Mouse (Mus musculus) urinary bladder, adult 2 months (tissue): ENCODE measurements around the gene Sult2b1. TPM values are rescaled to one million over a fixed set of nuclear protein-coding genes. Genes with fewer than 3 reads are reported as not detected.
A peak's percentile ranks its signal among the peaks of the same experiment; 100 is the strongest.

Source experiments
- DNase-seq: peaks from one replicate; pipeline ENCODE4 v3.0.0; 2022; ENCODE audit warnings: low spot score
- polyA plus RNA-seq: library from polyadenylated mRNA; depleted of rRNA; stranded (reverse); fragments of >200 nt; gene quantifications from 2 replicates; pipeline ENCODE4 v1.2.3, GENCODE M21; 2012; rRNA removed

Sult2b1 gene
- polyA plus RNA-seq, result 1.3 and 1.5 TPM in 2 replicates

- no peak for DNase-seq
Observed at GRCm38 (mm10) chr7:45784524-45785372, at the start of gene Sult2b1. Gene Sult2b1 (minus strand): TSS chr7:45784669.

GRCm38 (mm10) chr7:45833924-45834323 is 49.5 kb upstream of the Sult2b1 start:
- DNase-seq, result no peak

- DNase-seq, result no peak
Observed at GRCm38 (mm10) chr7:45833148-45833790, 48.8 kb upstream of the Sult2b1 start.

DNA sequence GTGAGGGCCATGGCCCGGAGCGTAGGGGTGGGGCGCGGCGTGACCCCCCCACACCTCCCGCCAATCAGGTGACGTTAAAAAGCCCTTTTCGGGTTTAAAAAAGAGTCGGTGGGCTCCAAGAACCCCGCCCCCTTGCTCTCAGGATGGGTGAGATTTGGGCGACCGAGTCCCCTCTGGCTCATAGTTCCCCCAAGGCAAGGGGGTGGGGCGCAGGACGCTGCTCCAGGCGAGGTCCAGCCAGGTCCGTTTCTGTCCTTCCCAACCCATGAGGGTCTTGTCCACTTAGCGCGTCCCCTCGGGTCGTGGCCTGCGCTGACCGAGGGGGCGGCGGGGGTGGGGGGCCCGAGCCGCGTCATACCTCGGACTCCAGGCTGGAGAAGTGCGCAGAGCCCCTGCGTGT is 48.0 kb upstream of the Sult2b1 start:
- DNase-seq, result no peak

DNA sequence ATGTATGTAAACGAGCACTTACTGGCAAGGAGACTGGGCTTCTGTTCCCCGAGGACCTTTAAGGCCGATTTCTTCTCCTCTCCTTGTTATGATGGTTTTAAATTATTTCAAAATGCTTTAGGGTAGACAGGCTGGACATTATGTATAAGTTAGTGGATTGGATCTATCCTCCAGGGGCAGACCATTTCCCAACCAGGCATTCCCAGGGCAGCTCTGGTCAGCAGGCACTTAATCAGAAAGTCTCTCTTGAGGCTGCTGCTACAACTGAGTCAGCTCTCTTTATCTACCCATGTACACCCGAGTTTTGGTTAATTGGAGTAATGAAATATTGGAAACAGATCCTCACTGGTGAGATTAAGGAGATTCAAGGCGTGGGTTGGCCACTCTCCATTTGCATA is 46.7 kb upstream of the Sult2b1 start:
- DNase-seq, result no peak

DNA sequence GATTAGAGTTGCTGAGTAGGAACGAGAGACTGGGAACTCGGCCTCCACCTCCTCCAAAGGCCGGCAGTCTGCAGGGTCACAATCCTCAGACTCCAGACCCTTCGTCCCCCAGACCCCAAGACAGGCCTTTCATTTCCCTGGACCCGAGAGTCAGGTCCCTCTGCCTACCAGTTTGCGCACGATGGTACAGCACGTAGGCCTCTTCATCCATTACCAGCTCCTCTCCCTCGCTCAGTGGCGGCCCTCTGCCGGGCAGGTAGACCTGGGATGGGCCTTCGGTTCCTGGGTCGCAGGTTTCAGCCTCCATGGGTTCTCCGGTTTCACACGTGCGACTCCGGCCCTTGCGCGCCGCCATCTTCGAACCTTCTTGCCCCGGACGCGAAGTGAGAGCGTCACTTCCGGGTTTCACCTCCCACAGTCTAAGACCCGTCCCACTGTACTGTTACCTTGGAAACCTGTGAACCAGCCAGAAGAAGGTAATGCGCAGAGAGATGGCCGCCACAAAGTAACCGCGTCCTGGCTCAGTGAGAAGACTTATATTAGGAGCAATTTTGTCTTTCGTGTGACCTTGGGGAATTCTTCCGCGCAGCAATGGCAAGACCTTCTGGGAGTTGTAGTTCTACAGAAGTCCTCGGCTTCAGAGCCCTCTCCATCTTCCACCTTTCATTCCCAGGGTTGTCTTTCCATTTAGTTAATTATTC is 46.1 kb upstream of the Sult2b1 start, which contains the start of gene Grwd1:
TSS of gene Grwd1 (minus strand) at position 518 of the 701 bp plus-strand sequence.
- DNase-seq, result peak; percentile 67

GRCm38 (mm10) chr7:45826631-45827030 is 42.2 kb upstream of the Sult2b1 start:
- DNase-seq, result no peak

- DNase-seq, result no peak
Observed at GRCm38 (mm10) chr7:45824598-45824997, 40.1 kb upstream of the Sult2b1 start, which contains the start of gene Kcnj14. Gene Kcnj14 (minus strand): TSS chr7:45824782.

DNA sequence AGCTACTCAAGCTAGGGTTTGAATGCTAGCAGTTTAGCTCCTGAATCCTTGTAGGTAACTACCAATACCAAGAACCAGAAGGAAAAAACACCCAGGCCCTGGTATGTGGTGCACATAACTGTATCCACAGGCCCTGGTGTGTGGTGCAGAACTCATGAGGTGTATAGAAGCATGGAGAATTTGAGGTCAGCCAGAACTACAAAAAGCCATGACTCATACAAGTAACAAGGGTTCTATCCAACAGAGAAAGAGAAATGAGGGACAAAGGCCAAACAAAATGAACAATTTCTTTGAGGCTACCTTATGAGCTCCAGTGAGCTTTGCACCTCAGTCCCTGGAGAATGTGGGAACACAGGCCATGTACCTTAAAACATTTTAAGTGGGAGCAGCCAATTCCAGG is 36.4 kb upstream of the Sult2b1 start:
- no peak for DNase-seq

- no peak for DNase-seq
Observed at GRCm38 (mm10) chr7:45819843-45820242, 35.4 kb upstream of the Sult2b1 start.

DNA sequence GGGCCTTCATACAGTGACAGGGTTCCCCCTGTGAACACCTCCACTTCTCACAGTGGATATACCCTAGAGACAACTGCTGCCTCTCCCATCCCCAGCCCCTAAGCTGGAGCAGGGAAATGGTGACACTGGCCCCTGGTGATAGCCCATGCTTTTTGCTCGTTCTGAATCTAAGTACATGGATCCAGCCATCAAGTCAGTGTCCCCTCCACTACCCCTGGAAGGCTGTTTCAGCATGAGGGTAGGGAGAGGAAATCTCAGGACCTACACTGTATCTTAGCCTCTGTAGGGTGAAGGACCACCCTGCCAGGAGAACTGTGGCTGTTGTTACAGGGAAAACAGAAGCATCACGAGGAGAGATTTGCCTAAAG is 31.5 kb upstream of the Sult2b1 start:
- DNase-seq, result no peak

- no peak for DNase-seq
Observed at GRCm38 (mm10) chr7:45815323-45815983, 31.0 kb upstream of the Sult2b1 start.

GRCm38 (mm10) chr7:45814841-45815240 is 30.4 kb upstream of the Sult2b1 start:
- DNase-seq, result no peak

DNA sequence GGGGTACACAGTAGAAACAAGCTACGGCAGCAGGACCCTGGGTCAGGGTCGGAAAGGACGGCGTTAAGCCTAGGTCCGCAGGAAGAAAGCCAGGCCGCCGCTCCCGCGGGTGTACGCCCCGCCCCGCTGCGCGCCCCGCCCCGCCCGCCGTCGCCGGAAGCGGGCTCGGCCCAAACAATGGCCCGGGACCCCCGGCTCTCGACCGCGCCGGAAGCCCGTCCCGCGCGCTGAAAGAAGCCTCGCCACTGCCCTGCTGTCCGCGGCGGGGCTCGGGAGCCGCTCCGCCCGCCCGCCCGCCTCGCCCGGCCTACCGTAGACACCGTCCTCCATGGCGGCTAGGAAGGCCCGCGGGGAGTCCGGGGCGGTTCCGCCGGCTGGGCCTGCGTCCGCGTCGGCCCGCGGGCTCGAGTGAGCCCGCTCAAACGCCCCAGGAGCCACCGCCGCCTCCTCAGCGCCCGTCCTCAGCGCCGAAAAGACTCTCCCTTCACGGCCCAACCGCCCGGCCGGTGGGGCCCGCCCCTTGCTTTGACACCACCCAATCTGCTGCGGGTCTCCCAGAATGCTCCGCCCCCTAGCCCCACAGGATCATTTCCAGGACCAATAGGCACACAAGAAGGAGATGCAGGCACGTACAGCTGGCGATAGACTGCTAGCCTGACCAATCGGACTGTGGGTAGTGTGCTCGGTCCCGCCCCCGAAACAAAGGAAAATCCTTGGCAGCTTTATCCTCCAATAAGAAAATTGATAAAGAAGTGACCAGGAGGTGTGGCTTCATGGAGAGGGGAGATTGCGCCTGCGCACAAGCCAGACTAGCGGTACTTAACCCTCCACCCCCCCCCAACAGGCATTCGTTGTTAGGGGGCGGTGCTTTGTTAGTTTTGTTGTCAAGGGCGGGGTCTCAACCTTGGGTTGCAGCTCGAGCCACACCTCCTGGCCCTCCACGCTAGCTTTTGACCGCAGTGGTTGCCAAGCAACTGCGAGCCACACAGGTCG is 29.6 kb upstream of the Sult2b1 start, which contains the start of gene Cyth2:
TSS of gene Cyth2 (minus strand) at position 795 of the 993 bp plus-strand sequence.
- DNase-seq, result peak; percentile 89

- no peak for DNase-seq
Observed at GRCm38 (mm10) chr7:45812921-45813320, 28.5 kb upstream of the Sult2b1 start.

- no peak for DNase-seq
Observed at GRCm38 (mm10) chr7:45809276-45810075, 25.0 kb upstream of the Sult2b1 start.

DNA sequence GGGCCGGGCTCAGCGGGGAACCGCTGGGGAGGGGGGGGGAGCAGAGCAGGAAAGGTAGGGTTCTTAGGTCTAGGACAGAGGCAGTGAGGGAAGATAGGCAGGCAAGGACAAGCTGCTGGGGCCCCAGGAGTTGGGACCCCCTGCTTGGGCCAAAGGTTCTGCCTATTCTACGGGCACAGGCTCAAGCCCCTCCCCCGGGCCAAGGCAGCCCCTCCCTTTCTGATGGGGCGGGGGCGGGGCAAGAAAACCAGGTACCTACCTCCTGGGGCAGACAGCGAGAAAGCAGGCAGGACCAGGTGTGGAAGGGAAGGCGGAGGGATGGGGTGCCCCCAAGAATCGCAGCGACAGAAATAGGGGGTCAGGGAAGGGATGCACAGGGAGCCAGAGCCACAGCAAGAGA is 24.0 kb upstream of the Sult2b1 start:
- DNase-seq, result no peak

GRCm38 (mm10) chr7:45805941-45806340 is 21.5 kb upstream of the Sult2b1 start:
- DNase-seq, result no peak

DNA sequence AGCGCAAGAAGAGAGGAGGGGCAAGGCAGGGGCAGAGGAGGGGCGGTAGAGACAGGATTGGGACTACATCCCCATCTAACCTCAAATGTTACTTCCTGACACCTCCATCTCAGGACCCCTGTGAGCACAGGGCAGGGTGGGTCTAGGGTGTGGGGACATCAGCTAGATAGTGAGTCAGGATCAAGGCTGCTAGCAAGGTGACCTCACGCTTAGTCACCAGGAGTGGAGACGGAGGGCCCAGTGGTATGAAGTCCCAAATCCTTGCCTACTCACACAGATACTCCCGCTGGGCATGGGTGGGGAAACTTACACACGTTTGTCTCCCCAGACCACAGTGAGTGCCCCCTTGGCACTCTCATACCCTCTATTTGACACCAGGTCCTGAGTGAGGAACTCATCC is 18.1 kb upstream of the Sult2b1 start:
- DNase-seq, result no peak

DNA sequence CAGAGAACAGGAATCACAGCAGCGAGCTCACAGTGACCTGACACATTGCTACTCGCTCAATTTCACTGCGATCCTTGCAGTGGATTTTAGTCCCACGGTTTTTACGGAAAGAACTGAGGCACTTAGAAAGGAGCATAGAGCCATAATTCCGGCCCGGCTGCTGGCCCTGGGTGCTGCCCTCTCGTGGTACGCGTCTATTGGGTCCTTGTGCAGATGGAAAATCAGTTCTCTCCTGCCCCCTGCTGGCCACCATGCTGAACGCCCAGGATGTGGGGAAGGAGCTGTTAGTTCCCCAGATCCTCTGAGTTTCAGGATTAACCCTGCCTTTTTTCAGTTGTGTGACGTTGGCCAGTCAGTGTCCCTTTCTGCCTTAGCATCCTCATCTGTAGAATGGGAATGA is 16.9 kb upstream of the Sult2b1 start:
- DNase-seq, result peak; percentile 79
